ENCODE assay signal across 8 mouse cellular contexts in genomic region chr9:95852896-95853295, GRCm38 (mm10). TPM values are rescaled to one million over a fixed set of nuclear protein-coding genes. Genes with fewer than 3 reads are reported as not detected.
DNase-seq lines count a peak whose midpoint lies in the region; ATAC-seq lines count a peak whose summit lies in the region.

No protein-coding gene starts in this region.

- H3K36me3 ChIP-seq in embryonic facial prominence, embryonic 14.5 days (ENCODE audit: control insufficient read depth, insufficient read depth, low read length): no peaks in the 10 kb centered on the region
- no peaks in the 10 kb centered on the region for H3K36me3 ChIP-seq in hindbrain, embryonic 14.5 days (replicated peaks; ENCODE audit: control insufficient read depth, insufficient read depth)
- H3K36me3 ChIP-seq in neural tube, embryonic 11.5 days (ENCODE audit: control insufficient read depth, insufficient read depth, low read length): no peaks in the 10 kb centered on the region

- H3K27me3 ChIP-seq in embryonic facial prominence, embryonic 14.5 days (replicated peaks; ENCODE audit: control insufficient read depth, insufficient read depth, low read length): no peaks in the 10 kb centered on the region
- H3K27me3 ChIP-seq in hindbrain, embryonic 14.5 days (ENCODE audit: control insufficient read depth, insufficient read depth, low read length): no peaks in the 10 kb centered on the region
- no peaks in the 10 kb centered on the region for H3K27me3 ChIP-seq in neural tube, embryonic 11.5 days (ENCODE audit: control insufficient read depth, insufficient read depth, low read length)

- peak; percentile 41; the same call in 1 of the 2 replicates for ATAC-seq in embryonic facial prominence, embryonic 14.5 days (ENCODE audit: low read depth)
- ATAC-seq in hindbrain, embryonic 14.5 days (ENCODE audit: low FRiP score): peak; percentile 51; the same call in 1 of the 2 replicates
- ATAC-seq in neural tube, embryonic 11.5 days (ENCODE audit: insufficient read depth, low FRiP score, low TSS enrichment): no peak

- 20% methylated on average over 4 of the region's 4 CpGs for WGBS in embryonic facial prominence, embryonic 14.5 days
- 25% methylated on average over 4 of the region's 4 CpGs for WGBS in hindbrain, embryonic 14.5 days
- WGBS in neural tube, embryonic 11.5 days: 27% methylated on average over 4 of the region's 4 CpGs

- no peak overlapping the region for H3K9ac ChIP-seq in embryonic facial prominence, embryonic 14.5 days (ENCODE audit: low read depth, low read length)
- 0 out of 2 replicates have a peak overlapping the region, but pooled peaks have one; percentile 12 for H3K9ac ChIP-seq in hindbrain, embryonic 14.5 days
- H3K9ac ChIP-seq in neural tube, embryonic 11.5 days (ENCODE audit: low read length): no peak overlapping the region

- no peak overlapping the region for H3K27ac ChIP-seq in embryonic facial prominence, embryonic 14.5 days (replicated peaks; ENCODE audit: low read depth, low read length)
- H3K27ac ChIP-seq in hindbrain, embryonic 14.5 days: no peak overlapping the region
- H3K27ac ChIP-seq in neural tube, embryonic 11.5 days (ENCODE audit: low read depth, low read length): no peak overlapping the region

- H3K4me1 ChIP-seq in embryonic facial prominence, embryonic 14.5 days (ENCODE audit: control insufficient read depth, insufficient read depth, low read length): no peaks in the 10 kb centered on the region
- peaks cover 6% of the 10 kb centered on the region; the same call in 1 of the 2 replicates for H3K4me1 ChIP-seq in hindbrain, embryonic 14.5 days (replicated peaks; ENCODE audit: control insufficient read depth, insufficient read depth, low read length)
- no peaks in the 10 kb centered on the region for H3K4me1 ChIP-seq in neural tube, embryonic 11.5 days (ENCODE audit: control insufficient read depth, insufficient read depth, low read length)

- peak; percentile 87 for DNase-seq in testis, postnatal 10 days (ENCODE audit: low spot score)
- no peak for DNase-seq in testis, postnatal 14 days (ENCODE audit: low spot score)
- peak; percentile 69 to 79 for DNase-seq in adrenal gland, postnatal 36 days
- DNase-seq in embryonic facial prominence, embryonic 14.5 days (ENCODE audit: low spot score): peak; percentile 87
- DNase-seq in hindbrain, embryonic 14.5 days (ENCODE audit: low spot score): peak; percentile 98
- peak; percentile 72 for DNase-seq in left cerebral cortex, postnatal 4 days
- DNase-seq in neural tube, embryonic 11.5 days (ENCODE audit: low spot score): peak; percentile 80
- peak; percentile 78 for DNase-seq in thymus, postnatal 14 days

- H3K4me2 ChIP-seq in embryonic facial prominence, embryonic 14.5 days (ENCODE audit: low read depth, low read length): no peak overlapping the region
- no peak overlapping the region for H3K4me2 ChIP-seq in hindbrain, embryonic 14.5 days (replicated peaks)
- H3K4me2 ChIP-seq in neural tube, embryonic 11.5 days (ENCODE audit: low read depth): no peak overlapping the region

- intact Hi-C loops in left cerebral cortex, postnatal 4 days (cut with DNase I): loop anchor here (5.0 kb wide), 2 partner anchors 116 to 361 kb away; no protein-coding TSS in a partner anchor

- H3K9me3 ChIP-seq in embryonic facial prominence, embryonic 14.5 days (ENCODE audit: control insufficient read depth, low read length): no peaks in the 10 kb centered on the region
- H3K9me3 ChIP-seq in hindbrain, embryonic 14.5 days (ENCODE audit: control insufficient read depth, low read length): no peaks in the 10 kb centered on the region
- no peaks in the 10 kb centered on the region for H3K9me3 ChIP-seq in neural tube, embryonic 11.5 days (ENCODE audit: control insufficient read depth, low read length)

- H3K4me3 ChIP-seq in embryonic facial prominence, embryonic 14.5 days (ENCODE audit: low read depth, low read length): no peak overlapping the region
- no peak overlapping the region for H3K4me3 ChIP-seq in hindbrain, embryonic 14.5 days (replicated peaks; ENCODE audit: low read length)
- H3K4me3 ChIP-seq in neural tube, embryonic 11.5 days (ENCODE audit: low read depth, low read length): no peak overlapping the region

RNA-seq across cellular contexts. Expression of gene Atr, which starts 4.5 kb away (rescaled TPM):
- total RNA-seq in adrenal gland, postnatal 36 days (2021): 10 to 100 TPM; 15.6 to 16.0 TPM
- 14.0 and 14.8 TPM in 2 replicates for polyA plus RNA-seq in embryonic facial prominence, embryonic 14.5 days (2014; fragmentation: Nextera tagmentation; extraction: Ambion mirVana)
- polyA plus RNA-seq in hindbrain, embryonic 14.5 days (2014; fragmentation: Nextera tagmentation; extraction: Ambion mirVana): 13.0 and 15.0 TPM in 2 replicates
- total RNA-seq in left cerebral cortex, postnatal 4 days (2021): 10 to 100 TPM; 19.0 to 19.3 TPM
- polyA plus RNA-seq in neural tube, embryonic 11.5 days (2014; fragmentation: Nextera tagmentation; extraction: Ambion mirVana): 17.7 and 21.0 TPM in 2 replicates

RNA-seq across cellular contexts. Expression of gene Pls1, which starts 7.8 kb away (rescaled TPM):
- 10 to 100 TPM in 1 of 2 experiments, 1 to 10 TPM in 1; 3.9 to 10.0 TPM for total RNA-seq in adrenal gland, postnatal 36 days (2021)
- 5.5 and 6.4 TPM in 2 replicates for polyA plus RNA-seq in embryonic facial prominence, embryonic 14.5 days (2014; fragmentation: Nextera tagmentation; extraction: Ambion mirVana)
- polyA plus RNA-seq in hindbrain, embryonic 14.5 days (2014; fragmentation: Nextera tagmentation; extraction: Ambion mirVana): 2.9 and 4.1 TPM in 2 replicates
- 1 to 10 TPM; 2.9 to 3.4 TPM for total RNA-seq in left cerebral cortex, postnatal 4 days (2021)
- 3.5 and 5.8 TPM in 2 replicates for polyA plus RNA-seq in neural tube, embryonic 11.5 days (2014; fragmentation: Nextera tagmentation; extraction: Ambion mirVana)
